Mouse (Mus musculus) spleen, adult 18-20 months (tissue): Measurements from ENCODE around the gene Ube2g1.
"Not testable (repeated sequence)": the region's sequence is repeated elsewhere in the genome, so short reads cannot be mapped to it uniquely, and the experiment has no call there.

ENCODE experiments used
- DNase-seq, 2 experiments: peaks; one replicate each; pipeline ENCODE4 v3.0.0; 2022; ENCODE audit warnings: mixed read lengths in 2 of 2

Ube2g1 gene

DNA sequence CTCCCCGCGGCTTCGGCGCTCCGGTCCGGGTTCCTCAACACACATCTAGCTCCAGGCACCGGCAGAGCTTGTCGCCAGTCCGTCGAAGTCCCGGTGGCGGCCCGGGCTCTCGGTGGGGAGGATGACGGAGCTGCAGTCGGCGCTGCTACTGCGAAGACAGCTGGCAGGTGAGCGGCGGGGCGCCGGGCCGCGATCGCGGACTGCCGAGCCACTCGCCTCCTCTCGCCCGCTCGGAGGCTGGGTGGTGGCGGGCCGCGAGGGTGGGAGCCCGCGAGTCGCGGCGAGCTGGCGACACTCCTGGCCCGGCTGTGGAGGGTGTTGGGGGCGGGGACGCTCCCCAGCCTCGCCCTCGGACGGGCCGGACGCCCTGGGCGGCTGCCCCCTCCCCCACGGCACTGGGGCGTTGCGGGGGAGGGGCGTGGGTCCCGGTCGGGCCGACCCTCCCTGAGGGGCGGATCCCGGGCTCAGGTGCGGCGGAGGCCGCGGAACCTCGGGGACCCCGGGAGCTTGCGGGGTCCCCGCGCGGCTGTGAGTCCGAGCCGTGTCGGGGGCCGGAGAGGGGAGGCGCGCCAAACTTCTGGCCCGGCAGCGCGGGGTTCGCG, 487 bp downstream of the Ube2g1 start:
- peak; percentile 72 to 79 for DNase-seq

DNA sequence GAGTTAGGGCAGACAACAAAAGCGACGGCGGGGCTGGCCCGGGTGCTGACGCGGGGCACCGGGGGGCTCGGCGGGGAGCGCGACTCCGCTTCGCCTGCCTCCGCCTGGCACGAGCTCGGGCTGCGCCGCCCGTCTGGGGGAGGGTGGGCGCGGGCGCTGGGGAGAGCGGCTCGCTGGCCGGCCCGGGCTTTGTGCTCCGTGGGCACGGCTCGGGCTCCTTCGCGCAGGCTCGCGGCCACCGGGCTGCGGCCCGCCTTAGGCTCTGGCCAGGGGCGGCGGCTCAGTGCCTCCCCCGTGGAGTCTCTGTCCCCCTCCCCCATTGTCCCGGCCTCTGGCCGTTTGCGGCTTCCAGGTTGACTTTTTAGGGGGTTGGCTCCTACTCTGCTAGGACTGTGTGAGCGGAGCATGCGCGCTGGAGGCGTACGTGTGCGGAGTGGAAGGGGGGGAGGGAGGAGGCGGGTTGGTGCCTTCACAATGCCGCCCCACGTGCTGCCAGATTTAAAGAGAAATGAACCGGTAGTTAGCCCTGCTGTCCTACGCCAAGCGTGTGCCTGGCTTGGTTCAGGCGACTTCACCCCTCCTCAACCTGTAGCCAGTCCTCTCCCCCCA, 1.1 kb downstream of the Ube2g1 start:
- peak; percentile 83 to 85 for DNase-seq

DNA sequence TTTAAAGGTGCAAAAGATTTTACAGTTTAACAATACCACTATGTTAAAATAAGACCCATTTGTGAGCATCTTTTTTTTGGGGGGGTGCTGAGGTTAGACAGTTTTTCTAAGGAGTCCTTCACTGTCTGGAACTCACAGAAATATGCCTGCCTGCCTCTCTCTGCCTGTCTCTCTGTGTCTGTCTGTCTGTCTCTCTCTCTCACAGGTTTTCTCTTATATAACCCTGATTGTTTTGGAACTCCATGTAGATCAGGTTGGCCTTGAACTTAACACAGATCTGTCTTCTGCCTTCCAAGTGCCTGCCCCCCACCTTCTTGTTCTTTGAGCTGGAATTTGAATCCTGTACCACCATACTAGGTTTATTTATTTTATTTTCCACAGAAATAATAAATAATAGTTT, 2.2 kb downstream of the Ube2g1 start:
- DNase-seq = no peak

DNA sequence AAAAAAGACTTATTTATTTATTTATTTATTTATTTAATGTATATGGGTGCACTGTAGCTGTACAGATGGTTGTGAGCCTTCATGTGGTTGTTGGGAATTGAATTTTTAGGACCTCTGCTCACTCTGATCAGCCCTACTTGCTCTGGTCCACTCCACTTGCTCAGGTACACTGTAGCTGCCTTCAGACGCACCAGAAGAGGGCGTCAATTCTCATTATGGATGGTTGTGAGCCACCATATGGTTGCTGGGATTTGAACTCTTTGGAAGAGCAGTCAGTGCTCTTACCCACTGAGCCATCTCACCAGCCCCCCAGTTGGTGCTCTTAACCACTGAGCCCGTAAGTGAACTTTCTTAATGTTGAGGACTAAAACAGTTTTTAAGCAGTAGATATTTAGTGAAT, 7.3 kb downstream of the Ube2g1 start:
- not testable (repeated sequence) for DNase-seq

DNA sequence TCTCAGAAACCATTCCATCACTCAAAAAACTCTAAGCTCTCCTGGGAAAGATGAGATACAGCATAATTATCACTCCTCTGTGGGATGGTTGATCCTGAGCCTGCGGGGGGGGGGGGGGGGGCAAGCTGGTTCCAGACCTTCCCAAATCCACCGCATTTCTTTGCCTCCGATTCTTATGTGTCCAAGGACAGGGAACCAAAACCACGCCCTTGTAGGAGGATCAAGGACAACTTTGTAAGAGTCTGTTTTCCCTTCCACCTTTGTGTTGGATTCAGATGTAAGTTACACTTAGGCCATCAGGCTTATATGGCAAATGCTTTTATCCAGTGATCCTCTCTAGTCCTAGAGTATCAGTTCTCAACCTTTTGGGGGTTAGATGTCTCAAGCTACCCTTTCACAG, 8.8 kb downstream of the Ube2g1 start:
- no peak for DNase-seq

DNA sequence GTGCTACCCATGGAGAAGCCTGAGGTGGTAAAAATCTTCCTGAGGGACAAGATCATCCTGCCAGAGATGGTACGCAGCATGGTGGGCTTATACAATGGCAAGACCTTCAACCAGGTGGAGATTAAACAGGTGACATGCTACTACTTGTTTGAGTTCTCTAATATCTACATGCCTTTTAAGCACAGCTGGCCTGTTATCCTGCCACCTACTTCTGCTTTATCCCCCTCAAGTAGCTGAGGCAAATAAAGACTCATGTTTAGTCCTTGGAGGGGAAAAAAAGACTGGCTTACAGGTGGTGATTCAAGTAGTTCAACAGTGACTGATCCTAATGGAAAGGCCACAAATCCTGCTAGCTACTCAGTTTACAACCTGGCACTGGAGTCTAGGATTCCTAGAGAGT, 11.4 kb downstream of the Ube2g1 start:
- DNase-seq = no peak

DNA sequence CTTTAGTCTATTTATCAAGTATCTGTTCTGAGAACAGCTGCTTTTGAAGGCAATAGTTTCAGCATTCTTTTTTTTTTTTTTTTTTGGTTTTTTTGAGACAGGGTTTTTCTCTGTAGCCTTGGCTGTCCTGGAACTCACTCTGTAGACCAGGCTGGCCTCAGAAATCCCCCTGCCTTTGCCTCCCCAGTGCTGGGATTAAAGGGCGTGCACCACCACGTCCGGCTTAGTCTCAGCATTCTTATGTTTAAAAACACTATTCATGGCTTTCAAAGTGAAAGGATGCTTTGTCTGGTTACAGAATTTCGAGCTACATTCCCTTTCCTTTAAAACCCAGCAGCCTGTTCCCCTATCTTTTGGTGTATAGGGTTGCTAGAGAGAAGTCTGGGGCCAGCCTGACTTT, 35.6 kb downstream of the Ube2g1 start:
- DNase-seq = no peak

DNA sequence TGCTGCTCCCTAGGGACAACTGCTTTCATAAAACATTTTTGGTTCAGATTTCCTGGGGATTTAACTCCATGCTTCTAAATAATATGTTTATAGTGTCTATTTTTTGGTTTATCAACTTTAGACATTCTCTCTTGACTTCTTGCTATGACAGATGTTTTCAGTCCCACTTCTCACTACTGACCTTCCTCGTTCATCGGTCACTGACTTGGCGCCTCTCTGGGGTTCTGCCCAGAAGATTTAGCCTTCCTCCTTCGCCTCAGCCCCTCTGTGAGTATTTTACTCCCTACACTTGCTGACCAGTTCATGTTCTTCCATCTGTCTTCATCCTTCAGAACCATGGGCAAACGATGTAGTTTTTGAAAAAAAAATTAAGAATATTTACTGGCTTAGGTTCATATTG, 38.3 kb downstream of the Ube2g1 start:
- DNase-seq = no peak

DNA sequence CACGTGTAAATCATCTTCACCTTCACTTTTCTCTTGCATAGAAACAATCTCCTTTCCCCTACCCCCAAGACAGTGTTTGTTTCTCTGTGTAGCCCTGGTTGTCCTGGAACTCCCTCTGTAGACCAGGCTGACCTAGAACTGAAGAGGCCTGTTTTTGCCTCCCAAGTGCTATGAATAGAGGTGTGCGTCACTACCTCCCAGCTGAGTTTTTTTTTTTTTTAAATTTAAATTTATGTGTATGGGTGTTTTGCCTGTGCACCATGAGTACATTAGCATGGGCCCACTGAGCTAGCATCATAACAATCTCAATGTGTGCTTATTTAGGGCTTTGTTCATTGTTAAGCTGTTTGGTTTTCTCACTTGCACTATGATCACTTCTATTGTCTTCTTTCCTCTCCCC, 43.3 kb downstream of the Ube2g1 start:
- DNase-seq = no peak

DNA sequence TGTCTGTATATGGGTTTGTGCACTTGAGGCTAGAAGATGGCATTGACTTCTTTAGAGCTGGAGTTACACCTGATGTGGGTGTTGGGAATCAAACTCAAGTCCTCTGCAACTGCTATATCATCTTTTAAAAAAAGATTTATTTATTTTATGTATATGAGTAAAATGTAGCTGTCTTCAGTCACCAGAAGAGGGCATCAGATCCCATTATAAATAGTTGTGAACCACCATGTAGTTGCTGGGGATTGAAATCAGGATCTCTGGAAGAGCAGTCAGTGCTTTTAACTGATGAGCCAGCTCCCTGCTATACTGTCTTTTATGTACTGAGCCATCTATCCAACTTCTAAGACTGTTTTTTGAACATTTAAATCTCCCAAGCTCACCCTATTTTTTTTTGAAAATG, 52.8 kb downstream of the Ube2g1 start:
- DNase-seq = no peak

DNA sequence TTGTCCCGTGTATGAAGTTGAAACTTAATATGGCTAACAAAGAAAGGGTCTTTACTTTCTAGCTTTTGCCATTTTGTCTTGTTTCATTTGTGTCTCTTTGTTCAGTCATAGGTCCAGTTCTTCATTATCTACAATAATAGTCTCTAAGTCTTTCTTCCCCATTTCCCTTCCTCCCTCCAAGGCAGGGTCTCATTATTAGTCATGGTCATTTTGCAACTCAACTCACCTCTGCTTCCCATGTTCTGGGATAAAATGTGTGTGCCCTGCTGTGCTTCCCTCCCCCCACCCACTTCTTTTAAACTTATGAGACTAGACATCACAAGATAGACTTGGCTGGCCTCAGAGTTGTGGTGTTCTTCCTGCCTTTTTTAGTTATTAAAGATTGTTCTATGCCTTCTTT, 53.3 kb downstream of the Ube2g1 start:
- DNase-seq = no peak

DNA sequence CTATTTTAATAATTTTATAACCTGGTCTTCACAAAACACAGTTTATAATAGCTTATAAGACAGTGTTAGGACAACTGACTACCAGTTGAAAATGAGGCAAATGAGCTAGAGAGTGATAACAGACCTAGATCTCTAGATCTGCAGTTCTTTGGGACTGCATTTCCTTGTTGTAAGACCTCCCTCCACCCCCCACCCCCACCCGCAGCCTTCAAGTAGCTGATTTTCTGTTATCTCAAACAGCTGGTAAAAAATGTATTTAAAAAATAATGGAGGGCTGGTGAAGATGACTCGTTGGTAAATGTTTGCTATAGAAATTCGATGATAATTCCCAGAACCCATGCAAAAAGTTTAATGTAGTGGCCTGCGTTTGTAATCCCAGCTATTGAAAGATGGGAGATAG, 57.6 kb downstream of the Ube2g1 start:
- DNase-seq = no peak

DNA sequence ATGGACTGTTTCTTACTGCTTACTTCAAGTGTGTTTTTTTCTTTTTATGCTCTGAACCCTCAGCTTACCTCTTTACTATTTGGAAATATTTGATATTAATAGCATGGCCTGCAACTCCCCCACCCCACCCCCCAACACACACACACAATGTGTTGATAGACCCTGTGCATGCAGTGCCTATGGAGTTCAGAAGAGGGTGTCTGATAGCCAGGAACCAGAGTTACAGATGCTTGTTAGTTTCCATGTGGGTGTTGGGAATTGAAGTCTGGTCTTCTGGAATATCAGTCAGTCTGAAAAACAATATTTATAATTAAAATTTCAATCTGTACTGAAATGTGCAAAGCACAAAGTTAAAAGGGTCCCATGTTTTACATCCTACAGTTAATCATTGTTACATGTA, 63.6 kb downstream of the Ube2g1 start:
- DNase-seq = no peak

DNA sequence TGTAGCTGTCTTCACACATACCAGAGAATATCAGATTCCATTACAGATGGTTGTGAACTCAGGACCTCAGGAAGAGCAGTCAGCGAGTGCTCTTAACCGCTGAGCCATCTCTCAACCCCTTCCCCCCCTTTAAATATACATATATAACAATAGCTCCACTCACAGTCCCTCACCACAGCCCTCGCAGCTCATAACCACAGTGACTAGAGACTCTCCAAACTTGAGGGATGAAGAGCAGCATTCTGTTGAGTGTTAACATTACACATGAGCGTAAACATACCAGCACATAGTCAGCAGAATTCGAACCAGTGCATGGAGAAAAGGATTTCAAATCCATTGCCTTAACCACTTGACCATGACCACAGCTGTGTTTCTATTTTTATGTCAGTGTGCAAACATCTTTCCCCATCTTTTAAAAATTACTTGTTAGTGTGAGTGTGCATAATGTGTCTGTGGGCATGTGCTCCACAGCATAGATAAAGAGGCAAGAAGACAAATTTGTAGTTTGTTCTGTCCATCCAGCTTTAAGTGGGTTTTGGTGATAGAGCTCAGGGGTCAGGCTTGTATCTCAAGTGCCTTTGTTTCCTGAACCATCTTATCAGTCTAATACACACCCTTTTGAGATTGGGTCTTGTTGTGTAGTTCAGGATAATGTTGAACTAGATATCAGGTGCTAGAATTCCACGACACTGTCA, 64.4 kb downstream of the Ube2g1 start:
- DNase-seq = no peak

DNA sequence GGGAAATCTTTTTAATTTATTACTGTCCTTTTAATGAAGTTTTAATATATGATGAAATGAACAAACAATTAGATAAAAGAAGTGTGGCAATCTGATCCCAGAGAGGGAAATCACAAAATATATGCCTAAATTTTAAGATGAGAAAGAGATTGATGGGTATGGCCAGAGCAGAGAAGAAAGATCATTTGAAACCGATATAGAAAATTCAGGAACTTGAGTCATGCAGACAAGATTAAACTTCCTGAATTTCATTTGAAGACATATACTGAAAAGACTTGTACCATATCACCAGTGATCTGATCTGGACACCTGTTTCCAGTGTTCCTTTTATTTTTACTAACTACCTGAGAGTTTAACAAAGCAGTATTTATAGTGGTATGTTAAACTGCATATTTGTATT, 65.4 kb downstream of the Ube2g1 start:
- DNase-seq = no peak

DNA sequence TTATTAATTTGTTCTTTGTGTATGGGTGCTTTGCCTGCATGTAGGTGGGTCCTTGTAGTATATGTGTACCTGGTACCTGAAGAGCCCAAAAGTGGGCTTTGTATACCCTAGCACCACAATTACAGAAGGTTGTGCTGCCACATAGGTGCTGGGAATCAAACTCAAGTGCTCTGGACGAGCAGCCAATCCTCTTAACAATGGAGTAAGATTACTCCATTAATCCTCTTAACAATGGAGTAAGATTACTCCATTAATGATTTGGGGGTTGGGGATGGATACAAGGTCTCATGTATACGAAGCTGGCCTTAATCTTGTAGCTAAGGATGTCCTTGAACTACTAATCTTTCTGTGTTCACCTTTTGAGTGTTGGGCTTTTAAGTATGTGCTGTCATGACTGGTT, 68.2 kb downstream of the Ube2g1 start:
- no peak for DNase-seq

DNA sequence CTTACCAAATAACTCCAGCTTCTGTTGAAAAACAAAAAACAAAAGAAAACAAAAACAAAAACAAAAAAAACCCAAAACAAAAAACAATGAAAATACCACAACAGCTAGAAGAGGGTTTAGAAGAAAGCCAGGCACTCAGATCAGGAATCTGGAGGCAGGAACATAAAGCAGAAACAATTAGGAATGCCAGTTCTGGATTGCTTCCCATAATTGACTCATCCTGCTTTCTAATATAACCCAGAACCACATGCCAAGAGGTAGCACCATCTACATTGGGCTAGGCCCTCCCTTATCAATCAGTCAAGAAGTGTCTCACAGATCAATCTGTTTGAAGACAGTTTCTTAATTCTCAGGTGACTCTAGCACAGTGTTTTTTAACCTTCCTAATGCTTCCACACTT, 73.6 kb downstream of the Ube2g1 start:
- no peak for DNase-seq

DNA sequence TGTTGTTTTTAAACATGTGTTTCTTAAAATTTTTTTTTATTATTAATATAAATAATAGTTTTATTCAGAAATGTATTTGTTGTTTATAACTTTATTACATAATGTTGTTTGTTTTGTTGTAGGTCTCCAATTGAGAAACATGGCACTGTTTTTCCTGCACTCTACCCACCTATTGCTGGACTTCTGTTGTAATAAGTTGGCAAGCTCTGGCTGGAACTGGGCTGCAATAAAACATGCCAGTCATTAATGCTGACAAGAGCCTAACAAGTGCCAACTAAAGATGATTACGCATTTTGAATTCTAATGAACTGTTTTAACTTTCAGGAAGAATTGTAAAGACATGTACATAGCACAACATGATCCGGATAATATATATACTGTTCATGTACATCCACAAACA, 76.3 kb downstream of the Ube2g1 start:
- DNase-seq = no peak

DNA sequence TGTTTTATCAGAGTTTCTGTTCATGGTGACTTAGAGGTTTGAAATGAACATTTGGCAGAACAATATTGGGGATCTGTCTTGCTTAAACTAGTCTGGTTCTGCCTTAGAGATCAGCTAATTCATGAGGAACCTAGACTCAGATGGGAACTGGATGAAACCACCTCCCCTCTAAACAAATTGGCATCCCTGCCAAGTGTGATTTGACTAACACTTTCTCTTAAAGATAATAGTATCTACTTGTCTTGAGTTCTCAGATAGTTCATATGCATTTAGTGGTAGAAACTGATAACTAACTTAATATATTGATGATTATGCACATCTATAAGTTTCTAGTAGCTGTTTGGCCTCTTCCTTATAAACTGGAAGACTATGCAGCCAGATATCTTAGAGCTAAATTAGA, 79.6 kb downstream of the Ube2g1 start:
- DNase-seq = no peak

DNA sequence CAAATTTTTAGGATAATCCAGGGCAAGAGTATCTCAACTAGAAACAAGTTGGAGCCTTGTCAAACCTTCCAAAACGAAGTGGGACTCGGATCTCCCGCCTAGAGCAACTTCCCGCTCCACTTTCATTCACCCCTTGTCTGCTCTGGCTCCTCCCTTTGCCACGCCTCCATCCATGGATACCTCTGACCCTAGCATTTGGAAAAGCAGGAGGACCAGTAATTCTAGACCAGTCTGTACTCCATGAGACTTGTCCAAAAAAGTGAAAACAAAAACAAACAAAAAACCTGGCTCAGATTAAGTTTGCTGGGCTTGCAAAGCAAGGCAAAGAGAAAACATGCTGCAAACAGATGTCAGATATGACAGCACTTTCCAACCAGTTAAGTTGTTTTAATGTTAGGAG, 81.2 kb downstream of the Ube2g1 start:
- DNase-seq = no peak

DNA sequence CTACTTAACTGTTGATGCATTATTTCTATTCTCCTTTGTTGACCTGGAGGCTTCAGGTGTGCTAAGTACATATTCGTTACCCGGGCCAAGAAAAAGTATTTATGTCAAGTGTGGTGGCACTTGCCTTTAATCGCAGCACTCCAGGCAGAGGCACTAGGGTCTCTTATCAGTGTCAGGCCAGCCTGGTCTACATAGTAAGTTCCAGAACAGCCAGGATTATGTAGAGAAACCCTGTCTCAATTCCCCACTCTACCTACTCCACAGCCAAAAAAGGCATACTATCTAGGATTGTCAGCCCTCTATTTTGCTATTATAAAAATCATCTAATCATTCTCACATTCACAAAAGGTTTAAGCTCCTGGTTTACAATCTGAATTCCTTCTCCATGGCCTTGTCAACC, 82.0 kb downstream of the Ube2g1 start:
- DNase-seq = no peak

DNA sequence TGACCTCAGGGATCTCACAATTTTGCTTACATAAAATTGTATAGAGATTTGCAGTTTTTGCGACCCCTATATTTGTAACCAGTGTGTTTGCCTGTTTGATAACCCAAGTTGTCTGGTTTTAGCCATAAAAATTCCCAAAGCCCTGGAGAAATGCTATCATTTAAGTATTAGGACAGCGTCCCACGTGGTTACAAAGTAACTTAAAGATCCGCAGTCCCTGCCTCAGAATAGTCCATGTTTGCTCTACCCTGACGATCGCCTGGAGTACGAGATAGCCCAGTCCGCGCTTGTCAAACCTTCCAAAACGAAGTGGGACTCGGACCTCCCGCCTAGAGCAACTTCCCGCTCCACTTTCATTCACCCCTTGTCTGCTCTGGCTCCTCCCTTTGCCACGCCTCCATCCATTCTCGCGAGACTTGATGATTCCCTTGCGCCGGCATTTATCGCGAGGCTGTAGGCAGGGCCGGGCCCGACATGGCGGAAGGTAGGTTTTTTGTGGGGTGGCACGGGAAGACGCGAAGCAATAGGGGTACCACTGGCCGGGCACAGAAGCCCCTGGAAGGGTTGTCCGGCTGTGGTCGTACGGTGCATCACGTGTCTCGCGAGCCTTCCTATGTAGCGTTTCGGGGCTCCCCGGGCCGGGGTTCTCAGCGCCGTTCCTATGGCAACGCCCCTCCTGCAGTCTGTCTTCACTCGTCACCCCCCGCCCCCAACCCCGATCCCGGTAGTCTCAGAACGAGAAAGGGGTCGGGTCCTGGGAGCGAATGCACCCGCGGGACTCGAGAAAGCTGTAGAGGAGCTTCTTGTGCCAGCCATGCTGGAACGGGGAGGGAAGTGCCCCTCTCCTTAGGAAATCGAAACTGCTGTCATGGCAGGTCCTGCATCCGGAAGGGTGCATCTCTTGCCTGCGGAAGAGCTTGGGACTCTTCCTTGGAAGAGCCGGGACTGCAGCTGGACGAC, 82.7 kb downstream of the Ube2g1 start, which contains the start of gene Ankfy1:
Ankfy1 (plus strand) TSS at position 456 of the 960 bp plus-strand sequence.
- DNase-seq = peak; percentile 95 to 98

DNA sequence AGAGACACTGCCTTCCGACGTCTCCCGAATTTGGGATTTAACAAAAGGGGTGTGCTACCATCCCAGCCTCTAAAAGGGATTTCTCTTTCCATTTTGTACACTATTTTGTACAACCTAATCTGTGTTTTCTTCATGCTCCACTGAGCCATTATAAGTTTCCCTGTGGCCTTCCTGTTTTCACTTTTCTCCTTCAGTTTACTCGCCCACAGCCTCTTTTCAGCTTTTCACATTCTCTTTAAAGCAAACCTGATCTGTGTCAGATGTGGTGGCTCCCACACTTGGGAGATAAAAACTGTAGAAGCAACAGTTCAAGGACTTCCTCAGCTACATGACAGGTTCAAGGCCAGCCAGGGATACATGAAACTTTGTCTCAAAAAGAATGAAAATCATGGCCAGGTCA, 85.3 kb downstream of the Ube2g1 start:
- DNase-seq = no peak
